Mouse (Mus musculus) right cerebral cortex, postnatal 4 days (tissue): ENCODE measurements around the gene Tango6.
A peak's percentile ranks its signal among the peaks of the same experiment; 100 is the strongest.
"Not testable (repeated sequence)": the region's sequence is repeated elsewhere in the genome, so short reads cannot be mapped to it uniquely, and the experiment has no call there.

Experiments
- DNase-seq: peaks from one replicate; pipeline ENCODE4 v3.0.0-alpha.2; 2022

The Tango6 gene

GRCm38 (mm10) chr8:106761867-106762523, 79.1 kb downstream of the Tango6 start:
- no peak for DNase-seq

- DNase-seq: no peak
These were observed 81.7 kb downstream of the Tango6 start for GRCm38 (mm10) chr8:106764529-106764928.

GRCm38 (mm10) chr8:106765570-106765969, 82.7 kb downstream of the Tango6 start:
- no peak for DNase-seq

GRCm38 (mm10) chr8:106766736-106767135, 83.9 kb downstream of the Tango6 start:
- no peak for DNase-seq

- no peak for DNase-seq
These were observed 86.4 kb downstream of the Tango6 start for GRCm38 (mm10) chr8:106769147-106769805.

- DNase-seq: no peak
These were observed 87.8 kb downstream of the Tango6 start for GRCm38 (mm10) chr8:106770596-106771179.

GRCm38 (mm10) chr8:106772094-106772493, 89.2 kb downstream of the Tango6 start:
- no peak for DNase-seq

- DNase-seq: no peak
These were observed 89.6 kb downstream of the Tango6 start for GRCm38 (mm10) chr8:106772501-106772900.

- peak; percentile 42 for DNase-seq
These were observed 91.9 kb downstream of the Tango6 start for GRCm38 (mm10) chr8:106774567-106775320.

- DNase-seq: no peak
These were observed 106.8 kb downstream of the Tango6 start for GRCm38 (mm10) chr8:106789623-106790022.

GRCm38 (mm10) chr8:106794820-106795219, 112.0 kb downstream of the Tango6 start:
- DNase-seq: no peak

- no peak for DNase-seq
These were observed 117.0 kb downstream of the Tango6 start for GRCm38 (mm10) chr8:106799821-106800220.

- no peak for DNase-seq
These were observed 118.4 kb downstream of the Tango6 start for GRCm38 (mm10) chr8:106801261-106801660.

- not testable (repeated sequence) for DNase-seq
These were observed 119.7 kb downstream of the Tango6 start for GRCm38 (mm10) chr8:106802384-106803137.

GRCm38 (mm10) chr8:106805859-106806258, 123.0 kb downstream of the Tango6 start:
- no peak for DNase-seq

- no peak for DNase-seq
These were observed 124.6 kb downstream of the Tango6 start for GRCm38 (mm10) chr8:106807461-106807860.

GRCm38 (mm10) chr8:106809726-106810125, 126.9 kb downstream of the Tango6 start:
- no peak for DNase-seq

GRCm38 (mm10) chr8:106810406-106810805, 127.5 kb downstream of the Tango6 start:
- peak; percentile 28 for DNase-seq

- DNase-seq: no peak
These were observed 129.7 kb downstream of the Tango6 start for GRCm38 (mm10) chr8:106812560-106812959.

GRCm38 (mm10) chr8:106816431-106817170, 133.7 kb downstream of the Tango6 start:
- DNase-seq: peak; percentile 33

- DNase-seq: no peak
These were observed 134.3 kb downstream of the Tango6 start for GRCm38 (mm10) chr8:106817171-106817545.
